Mouse (Mus musculus) cerebellum, adult (tissue): ENCODE results near the gene Otud7a.
A peak's percentile ranks its signal among the peaks of the same experiment; 100 is the strongest.
"Not testable (repeated sequence)": the region's sequence is repeated elsewhere in the genome, so short reads cannot be mapped to it uniquely, and the experiment has no call there.

Experiments
- ATAC-seq: cut with Nextera tagmentation; 2 replicates; pipeline ENCODE4 v1.9.2; 2017; ENCODE audit warnings: mild to moderate bottlenecking, moderate library complexity, mixed read lengths; ENCODE audit not compliant: insufficient number of reproducible peaks, low FRiP score, low TSS enrichment

Otud7a gene

DNA sequence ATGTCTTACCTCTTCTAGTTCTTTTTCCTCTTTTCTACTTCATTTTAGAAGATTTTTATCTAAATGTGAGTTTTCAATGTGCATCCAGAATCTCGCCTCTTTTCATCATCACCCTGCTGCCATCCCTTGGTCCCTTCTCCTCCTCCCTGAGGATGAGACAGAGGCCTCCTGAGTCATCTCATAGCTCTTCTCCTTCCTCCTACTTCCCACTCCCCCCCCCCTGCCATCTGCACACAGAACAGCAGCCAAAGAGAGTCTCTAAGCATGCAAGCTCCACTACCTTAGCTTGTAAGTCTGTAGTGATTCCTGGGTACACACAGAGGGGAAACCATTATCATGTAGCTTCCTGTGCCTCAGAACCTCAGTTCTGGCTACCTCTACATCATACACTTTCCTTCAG lies 109.9 kb downstream of the Otud7a start:
- ATAC-seq, result peak; percentile 66

GRCm38 (mm10) chr7:63556324-63556723 lies 111.8 kb downstream of the Otud7a start:
- ATAC-seq, result peak; percentile 91

DNA sequence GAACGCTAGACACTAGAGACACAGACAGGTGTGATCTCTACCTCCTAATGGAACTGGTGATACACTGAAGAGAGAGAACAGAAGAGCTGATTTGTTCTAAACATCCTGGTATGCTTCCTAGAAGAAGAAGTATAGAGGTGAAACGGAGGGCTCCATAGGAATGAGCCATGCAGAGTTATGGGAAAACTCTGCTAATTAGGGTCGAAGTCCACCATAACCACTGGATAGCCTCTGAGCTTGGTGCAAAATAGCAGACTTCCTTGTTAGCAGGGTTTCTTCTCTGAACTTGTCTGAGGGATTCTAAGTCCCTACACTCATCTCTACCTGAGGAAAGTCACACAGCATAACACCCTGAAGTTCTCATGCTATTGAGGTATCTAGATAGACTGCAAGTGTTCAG lies 114.4 kb downstream of the Otud7a start:
- ATAC-seq, result no peak

GRCm38 (mm10) chr7:63559679-63560078 lies 115.1 kb downstream of the Otud7a start:
- ATAC-seq, result no peak

DNA sequence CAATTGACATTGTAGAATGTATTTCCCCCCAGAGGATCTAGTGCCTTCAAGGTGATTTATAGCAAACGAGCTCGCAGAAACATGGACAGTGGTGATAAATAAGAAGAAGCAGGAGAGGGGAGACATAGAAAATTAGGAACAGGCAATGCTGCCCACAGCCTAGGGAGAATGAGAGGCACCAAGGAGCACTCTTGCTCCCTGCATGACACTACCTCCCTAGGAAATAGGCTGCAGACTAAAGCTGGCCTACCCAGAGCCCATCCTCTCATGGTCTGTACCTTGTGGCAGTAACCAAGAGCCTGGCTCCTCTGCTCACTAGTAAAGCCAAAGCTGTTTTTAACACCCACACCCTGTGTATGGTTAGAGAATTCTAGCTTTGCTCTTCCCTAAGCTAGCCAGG lies 138.8 kb downstream of the Otud7a start:
- no peak for ATAC-seq

GRCm38 (mm10) chr7:63586184-63586870 lies 141.8 kb downstream of the Otud7a start:
- peak; percentile 77 for ATAC-seq

GRCm38 (mm10) chr7:63590305-63590704 lies 145.8 kb downstream of the Otud7a start:
- ATAC-seq, result no peak; the same call in 1 of the 2 replicates

DNA sequence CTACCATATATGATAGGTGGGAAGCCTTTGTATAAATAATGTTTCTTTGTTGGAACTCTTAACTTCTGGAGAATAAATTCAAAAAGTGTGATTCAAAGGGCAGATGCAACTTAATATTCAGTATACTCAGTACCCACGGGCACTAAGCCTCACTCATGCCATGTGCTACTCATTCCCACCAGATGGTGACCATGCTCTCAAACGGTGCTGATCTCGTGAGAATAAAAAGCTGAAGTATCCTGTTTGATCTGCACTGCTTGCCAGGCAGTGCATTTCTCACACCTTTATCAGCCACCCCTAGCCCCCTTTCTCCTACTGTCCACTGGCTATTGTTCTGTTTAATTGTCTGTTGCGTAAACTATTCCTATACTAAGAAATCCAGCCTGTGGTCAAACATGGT lies 146.8 kb downstream of the Otud7a start:
- ATAC-seq, result no peak

DNA sequence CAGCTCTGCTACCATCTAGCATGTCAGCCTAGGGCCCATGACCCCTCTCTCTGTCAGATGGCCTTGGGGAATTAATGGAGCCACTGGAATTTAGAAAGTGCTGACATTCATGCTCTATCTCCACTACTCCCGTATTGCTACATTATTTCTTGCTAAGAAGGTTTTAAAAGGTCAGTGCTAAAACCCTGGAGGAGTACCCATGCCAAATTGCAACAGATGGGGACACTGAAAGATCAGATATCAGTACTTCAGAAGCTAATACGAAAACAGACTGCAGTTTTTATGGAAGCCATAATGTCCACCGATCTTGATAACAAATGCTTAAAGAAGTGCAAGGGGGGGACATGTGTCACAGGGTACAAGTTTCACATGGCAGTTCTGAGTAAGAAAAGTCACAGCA lies 147.5 kb downstream of the Otud7a start:
- ATAC-seq, result no peak

GRCm38 (mm10) chr7:63604827-63605226 lies 160.3 kb downstream of the Otud7a start:
- no peak for ATAC-seq

DNA sequence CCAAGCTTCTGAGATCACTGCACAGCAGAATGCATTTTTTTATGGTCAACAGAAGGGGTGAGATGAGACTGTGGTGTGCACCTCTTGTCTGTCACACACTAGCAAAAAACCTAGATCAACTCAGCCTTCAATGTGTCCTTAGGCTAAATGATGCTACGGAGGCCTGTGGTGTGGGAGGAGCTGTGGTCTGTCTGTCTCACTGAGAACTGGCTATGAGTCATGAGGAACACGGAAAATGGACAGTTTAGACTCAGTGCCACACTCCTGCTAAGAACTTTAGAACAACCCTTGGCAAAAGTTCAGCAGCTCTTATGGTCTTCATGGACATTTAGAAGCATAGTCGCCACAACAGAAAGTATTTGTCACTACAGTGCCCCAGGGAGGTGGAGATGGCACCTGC lies 172.5 kb downstream of the Otud7a start:
- no peak for ATAC-seq

DNA sequence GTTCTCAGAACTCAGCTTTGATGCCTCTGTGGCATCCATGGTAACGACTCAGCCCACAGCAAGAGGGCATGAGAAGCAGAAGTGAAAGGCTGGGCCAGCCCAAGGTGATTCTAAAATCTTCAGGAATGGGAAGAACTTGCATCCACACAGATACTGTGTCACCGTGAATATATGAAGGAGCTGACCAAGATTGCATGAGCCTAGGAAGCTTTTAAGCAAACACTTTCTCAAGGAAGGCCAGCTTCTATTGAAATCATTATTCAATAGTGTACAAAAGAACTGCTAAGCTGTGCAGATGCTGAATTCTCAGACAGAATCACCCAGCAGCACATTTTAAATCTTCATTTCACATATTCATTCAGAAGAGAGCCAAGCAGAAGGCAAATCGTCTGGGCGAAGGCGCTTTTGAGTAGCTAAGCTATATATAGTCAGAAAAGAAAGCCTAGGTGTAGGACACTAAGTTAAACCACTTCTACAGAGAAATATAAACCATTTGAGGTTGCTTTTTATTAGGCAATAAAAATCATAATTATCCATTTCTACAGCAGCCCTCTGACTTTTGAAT lies 176.3 kb downstream of the Otud7a start:
- ATAC-seq, result no peak

GRCm38 (mm10) chr7:63637651-63638050 lies 193.1 kb downstream of the Otud7a start:
- ATAC-seq, result no peak; the same call in 1 of the 2 replicates

GRCm38 (mm10) chr7:63644002-63644401 lies 199.5 kb downstream of the Otud7a start:
- ATAC-seq, result no peak

GRCm38 (mm10) chr7:63647136-63647535 lies 202.6 kb downstream of the Otud7a start:
- 0 out of 2 replicates have a peak, but pooled peaks have one; percentile 45 for ATAC-seq

DNA sequence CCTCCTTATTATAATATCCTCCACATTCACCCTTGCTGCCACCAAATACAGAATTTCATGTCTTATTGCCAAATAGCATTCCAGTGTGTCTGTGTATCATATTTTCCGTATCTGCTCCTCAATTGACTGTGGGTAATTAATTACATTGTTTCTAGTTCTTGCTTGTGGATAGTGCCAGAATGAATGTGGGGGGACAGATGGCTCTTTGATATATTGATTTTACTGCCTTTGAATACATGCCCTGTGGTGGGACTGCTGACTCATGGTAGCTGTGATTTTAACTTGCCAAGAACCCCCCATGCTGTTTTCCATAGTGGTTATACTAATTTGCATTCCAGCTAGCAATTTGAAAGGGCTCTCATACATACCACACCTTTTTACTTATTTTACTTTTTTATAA lies 215.7 kb downstream of the Otud7a start:
- no peak for ATAC-seq

GRCm38 (mm10) chr7:63662757-63663156 lies 218.2 kb downstream of the Otud7a start:
- ATAC-seq, result no peak

- ATAC-seq, result no peak
Measured at GRCm38 (mm10) chr7:63665496-63665895, 220.9 kb downstream of the Otud7a start.

DNA sequence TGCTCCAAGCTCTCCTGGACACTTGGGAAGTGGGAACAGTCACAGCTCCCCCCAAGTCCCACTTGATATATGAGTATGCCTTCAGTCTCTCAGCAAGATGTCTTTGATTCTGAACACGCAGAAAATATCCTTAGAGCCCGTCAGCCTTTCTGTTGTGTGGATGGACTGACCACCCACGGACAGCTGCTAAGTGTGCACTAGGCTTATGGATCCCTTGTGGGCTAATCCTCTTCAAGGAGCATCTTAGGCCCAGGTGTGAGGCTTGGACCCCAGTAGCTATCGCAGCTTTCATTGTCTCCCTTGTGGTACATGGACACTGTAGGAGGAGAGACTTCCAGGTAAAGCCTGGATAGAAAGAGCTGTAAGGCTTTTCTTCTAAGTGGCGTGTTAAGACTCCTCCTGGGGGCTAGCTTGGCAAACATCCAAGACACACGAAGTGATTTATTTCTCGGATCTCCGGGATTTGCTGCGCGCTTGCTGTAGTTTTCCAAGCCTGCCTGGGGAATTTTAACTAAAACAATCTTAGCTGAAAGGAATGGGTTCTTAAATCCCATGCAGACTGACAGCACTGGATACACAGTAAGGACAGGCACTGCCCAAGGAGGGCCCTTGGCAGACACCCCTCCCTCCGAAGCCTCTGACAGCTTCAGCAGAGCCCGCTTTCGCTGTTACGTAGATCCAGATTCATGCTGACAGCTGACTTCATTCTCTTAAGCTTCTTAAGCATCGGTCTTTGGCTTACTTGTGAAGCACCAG lies 223.6 kb downstream of the Otud7a start:
- no peak for ATAC-seq

DNA sequence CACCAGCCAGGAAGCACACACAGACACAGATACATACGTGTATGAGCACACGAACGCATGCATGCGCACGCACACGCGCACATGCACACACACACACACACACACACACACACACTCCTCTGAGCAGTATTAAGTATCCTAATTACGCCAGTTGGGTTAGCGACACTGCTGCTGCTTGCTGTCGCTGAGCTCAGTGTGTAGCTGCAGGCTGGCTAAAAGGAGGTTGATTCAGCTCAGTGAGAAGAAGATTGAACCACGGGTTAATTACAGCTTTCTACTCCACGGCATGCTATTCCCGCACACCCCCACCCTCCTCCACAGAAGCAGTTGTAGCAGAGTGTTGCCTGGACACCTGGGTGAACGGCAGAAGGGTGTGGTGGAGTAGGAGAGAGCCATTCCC lies 224.4 kb downstream of the Otud7a start:
- no peak for ATAC-seq

DNA sequence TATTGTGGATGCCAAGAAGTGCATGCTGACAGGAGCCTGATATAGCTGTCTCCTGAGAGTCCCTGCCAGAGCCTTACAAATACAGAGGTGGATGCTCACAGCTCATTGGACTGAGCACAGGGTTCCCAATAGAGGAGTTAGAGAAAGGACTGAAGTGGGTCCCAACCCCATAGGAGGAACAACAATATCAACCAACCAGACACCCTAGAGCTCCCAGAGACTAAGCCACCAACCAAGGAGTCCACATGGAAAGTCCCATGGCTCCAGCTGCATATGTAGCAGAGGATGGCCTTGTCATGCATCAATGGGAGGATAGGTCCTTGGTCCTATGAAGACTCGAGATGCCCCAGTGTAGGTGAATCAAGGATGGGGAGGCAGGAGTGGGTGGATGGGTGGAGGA lies 226.4 kb downstream of the Otud7a start:
- ATAC-seq, result not testable (repeated sequence)
